Mouse (Mus musculus) midbrain, embryonic 10.5 days (tissue): ENCODE measurements around the gene Atl2. TPM values are rescaled to one million over a fixed set of nuclear protein-coding genes. Genes with fewer than 3 reads are reported as not detected.

ENCODE experiments used
- DNase-seq: peaks from one replicate; pipeline ENCODE4 v3.0.0-alpha.2; 2017; ENCODE audit warnings: low spot score
- H3K27ac ChIP-seq: fragments of 300-500 bp; sonication (generic); replicated peaks from 2 replicates; pipeline ENCODE4 v1.5.1; 2016; ENCODE audit warnings: mild to moderate bottlenecking
- H3K27me3 ChIP-seq: fragments of 300-500 bp; sonication (generic); 2 replicates; pipeline ENCODE4 v1.6.1; 2016; ENCODE audit warnings: low read depth, mild to moderate bottlenecking; ENCODE audit not compliant: poor library complexity, severe bottlenecking
- H3K36me3 ChIP-seq: fragments of 300-500 bp; sonication (generic); 2 replicates; pipeline ENCODE4 v1.6.1; 2016; ENCODE audit warnings: mild to moderate bottlenecking, moderate library complexity
- H3K4me1 ChIP-seq: fragments of 300-500 bp; sonication (generic); 2 replicates; pipeline ENCODE4 v1.6.1; 2016
- H3K4me3 ChIP-seq: fragments of 300-500 bp; sonication (generic); 2 replicates; pipeline ENCODE4 v1.5.1; 2016; ENCODE audit warnings: mild to moderate bottlenecking, moderate library complexity
- H3K9me3 ChIP-seq: fragments of 300-500 bp; sonication (generic); replicated peaks from 2 replicates; pipeline ENCODE4 v1.6.1; 2016; ENCODE audit warnings: mild to moderate bottlenecking
- WGBS: fragments of 180-500 bp; shearing (Covaris S2); methylation state at CpG from one replicate; pipeline ENCODE4 v1.1.7; 2016; 5-methylcytosine and 5-hydroxymethylcytosine counted together
- polyA plus RNA-seq: library from polyadenylated mRNA; unstranded; fragments of >200 nt; fragmentation: Nextera tagmentation; extraction: Ambion mirVana; gene quantifications from 2 replicates; pipeline ENCODE4 v1.2.1, GENCODE M21; 2016

Atl2 gene
- polyA plus RNA-seq, 1 experiment from 2014 or later = 37.7 TPM

DNA sequence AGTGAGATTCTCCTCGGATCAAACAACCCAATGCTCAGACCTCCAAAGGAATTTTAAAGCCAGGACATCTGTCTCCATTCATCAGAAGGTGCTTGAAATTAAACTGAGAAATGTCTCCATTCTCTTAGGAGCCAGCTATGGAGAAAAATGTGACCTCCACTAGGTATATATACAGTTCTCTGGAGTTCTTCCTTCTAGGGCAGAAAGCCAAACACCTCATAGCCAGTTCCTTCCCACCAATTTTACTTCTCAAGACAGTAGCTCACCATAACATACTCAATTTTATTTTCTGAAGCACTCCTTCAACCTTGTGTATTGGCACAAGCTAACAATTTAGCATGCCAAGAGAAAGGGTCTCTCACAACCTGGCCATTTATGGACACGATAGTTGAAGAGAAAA lies 91.2 kb downstream of the Atl2 start:
- H3K9me3 ChIP-seq = no peaks in the 10 kb centered on the region
- WGBS = 75% methylated on average over 2 of the region's 2 CpGs
- no peak for DNase-seq
- no peaks in the 10 kb centered on the region for H3K36me3 ChIP-seq
- peaks cover 38% of the 10 kb centered on the region for H3K27me3 ChIP-seq
- H3K4me1 ChIP-seq = peaks cover 3% of the 10 kb centered on the region; the same call in 1 of the 2 replicates
- no peak overlapping the region for H3K4me3 ChIP-seq
- H3K27ac ChIP-seq = no peak overlapping the region

- H3K27ac ChIP-seq = no peak overlapping the region
- WGBS = 91% methylated on average over 7 of the region's 7 CpGs
- DNase-seq = no peak
Measured at GRCm38 (mm10) chr17:79802056-79802455, 93.9 kb downstream of the Atl2 start.

DNA sequence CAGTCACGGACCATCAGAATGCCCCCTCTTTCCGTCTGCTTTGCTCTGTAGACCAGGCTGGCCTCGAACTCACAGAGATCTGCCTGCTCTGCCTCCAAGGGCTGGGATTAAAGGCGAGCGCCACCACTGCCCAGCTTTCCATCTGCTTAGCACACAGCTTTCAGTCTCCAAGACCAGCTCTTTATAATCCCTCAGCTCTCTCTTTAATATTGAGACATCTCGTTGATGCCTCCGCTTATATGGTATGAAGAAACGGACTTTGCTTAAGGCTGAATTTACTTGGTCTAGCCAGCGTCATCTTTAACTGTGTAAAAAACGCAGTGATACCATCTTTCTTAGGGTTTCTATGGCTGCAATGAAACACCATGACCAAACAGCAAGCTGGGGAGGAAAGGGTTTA lies 97.1 kb downstream of the Atl2 start:
- Histone ChIP-seq H3K4me3 (no peak overlapping the region), H3K27me3 (peaks cover 5% of the 10 kb centered on the region; the same call in 1 of the 2 replicates), H3K27ac (no peak overlapping the region), H3K4me1 (peaks cover 3% of the 10 kb centered on the region; the same call in 1 of the 2 replicates), H3K9me3 (no peaks in the 10 kb centered on the region), H3K36me3 (no peaks in the 10 kb centered on the region)
- no peak for DNase-seq
- WGBS = 92% methylated on average over 10 of the region's 10 CpGs

More at GRCm38 (mm10) chr17:79802056-79802455, 93.9 kb downstream of the Atl2 start:
- no peaks in the 10 kb centered on the region for H3K9me3 ChIP-seq
- peaks cover 15% of the 10 kb centered on the region for H3K27me3 ChIP-seq
- H3K36me3 ChIP-seq = no peaks in the 10 kb centered on the region
- H3K4me3 ChIP-seq = no peak overlapping the region
- peaks cover 3% of the 10 kb centered on the region; the same call in 1 of the 2 replicates for H3K4me1 ChIP-seq

Other genes starting within 250 kb of the Atl2 start
- 1.5 and 1.7 TPM in 2 replicates for gene Cyp1b1, start 181.1 kb downstream of the Atl2 start, polyA plus RNA-seq
- 85.2 and 86.7 TPM in 2 replicates for gene Hnrnpll, start 166.2 kb upstream of the Atl2 start, polyA plus RNA-seq
- 8.1 and 9.9 TPM in 2 replicates for gene Galm, start 231.3 kb upstream of the Atl2 start, polyA plus RNA-seq